Mouse (Mus musculus): ENCODE data around the gene Ino80b. TPM values are rescaled to one million over a fixed set of nuclear protein-coding genes. Genes with fewer than 3 reads are reported as not detected.

Gene Ino80b
- polyA plus RNA-seq, 1 experiment, result 27.1 TPM

DNA sequence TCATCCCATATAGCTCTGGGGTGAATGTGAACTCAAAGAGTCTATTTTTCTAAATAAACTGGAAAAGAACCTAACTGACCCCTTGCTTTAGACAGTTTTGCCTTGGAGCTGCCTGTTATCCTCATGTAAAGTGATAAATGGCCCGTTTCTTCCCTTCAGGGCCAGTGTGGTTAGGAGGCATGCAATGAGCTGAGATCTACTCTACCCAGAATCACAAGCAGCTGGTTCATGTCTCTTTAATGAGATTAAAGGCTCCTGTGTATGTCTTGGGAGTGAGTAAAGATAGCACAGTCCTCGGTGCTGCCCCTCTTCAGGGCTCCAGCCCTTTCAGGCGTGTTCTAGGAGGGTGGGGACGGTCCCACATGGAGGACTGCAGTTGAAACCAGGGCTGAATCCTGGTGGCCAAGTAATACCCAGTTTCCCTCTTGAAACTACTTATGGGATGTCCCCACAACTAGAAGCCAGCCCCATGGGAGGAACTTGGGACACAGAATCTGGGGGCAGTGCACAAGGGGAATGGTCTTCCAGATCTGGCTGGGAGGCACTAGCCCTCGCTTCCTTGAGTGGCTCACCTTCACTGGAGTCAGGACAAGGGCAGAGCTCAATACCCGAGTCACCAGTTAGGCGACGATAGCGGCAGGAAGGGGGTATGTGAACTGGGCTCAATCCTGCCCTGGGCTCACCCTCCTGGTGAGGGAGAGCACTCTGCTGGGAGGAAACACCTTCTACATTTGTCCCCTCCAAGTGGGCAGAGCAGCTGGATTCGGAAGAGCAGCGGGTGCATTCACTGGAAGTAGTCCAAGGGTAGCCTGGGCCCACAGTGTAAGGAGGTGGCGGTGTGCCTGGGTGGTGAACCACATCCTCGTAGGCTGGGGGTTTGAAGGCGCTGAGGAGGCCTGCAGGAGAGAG, 6.2 kb downstream of the Ino80b start:
- H3K27ac ChIP-seq (ENCODE audit: insufficient read depth, low read length), result no peak overlapping the region
- H3K4me3 ChIP-seq (ENCODE audit: extremely low read depth, insufficient read depth, insufficient read length), result no peak overlapping the region
- H3K36me3 ChIP-seq (ENCODE audit: control insufficient read depth, insufficient read depth, low read length), result peaks cover 2% of the 10 kb centered on the region
- peaks cover 24% of the 10 kb centered on the region for H3K4me1 ChIP-seq (ENCODE audit: control insufficient read depth, insufficient read depth, insufficient read length)
- no peak for DNase-seq (ENCODE audit: low read depth in 1 of 2, low spot score in 2 of 2)
- H3K27me3 ChIP-seq (ENCODE audit: control insufficient read depth, insufficient read depth, low read length), result no peaks in the 10 kb centered on the region
- TF ChIP-seq CTCF (IDR thresholded peaks at IDR 0.05; ENCODE audit: extremely low read depth, insufficient read depth, insufficient read length, insufficient replicate concordance) (no peak), POLR2A (IDR thresholded peaks at IDR 0.05; ENCODE audit: low read depth, low read length) (no peak)
- WGBS, result 55% methylated on average over 14 of the region's 14 CpGs

- WGBS, result 92% methylated on average over 11 of the region's 11 CpGs
- H3K4me1 ChIP-seq (ENCODE audit: control insufficient read depth, insufficient read depth, insufficient read length), result peaks cover 22% of the 10 kb centered on the region
These were observed 6.9 kb downstream of the Ino80b start for GRCm38 (mm10) chr6:83118369-83118768.

DNA sequence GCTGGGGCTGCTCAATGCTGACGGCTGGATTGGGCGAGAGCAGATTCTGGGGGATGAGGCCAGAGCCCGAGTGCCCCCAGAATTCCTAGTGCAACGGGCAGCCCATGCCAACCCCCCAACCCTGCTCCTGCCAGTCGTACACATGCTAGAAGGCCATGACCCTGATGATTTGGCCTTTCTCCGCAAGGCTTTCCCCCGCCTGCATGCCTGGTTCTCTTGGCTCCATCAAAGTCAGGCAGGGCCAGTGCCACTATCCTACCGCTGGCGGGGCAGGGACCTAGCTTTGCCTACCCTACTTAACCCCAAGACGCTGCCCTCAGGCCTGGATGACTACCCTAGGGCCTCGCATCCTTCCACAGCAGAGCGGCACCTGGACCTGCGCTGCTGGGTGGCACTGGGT, 7.6 kb downstream of the Ino80b start:
- no peak for DNase-seq (ENCODE audit: low read depth in 1 of 2, low spot score in 2 of 2)
- Histone ChIP-seq H3K4me1 (ENCODE audit: control insufficient read depth, insufficient read depth, insufficient read length) (peaks cover 22% of the 10 kb centered on the region), H3K27ac (ENCODE audit: insufficient read depth, low read length) (no peak overlapping the region), H3K36me3 (ENCODE audit: control insufficient read depth, insufficient read depth, low read length) (peaks cover 2% of the 10 kb centered on the region), H3K27me3 (ENCODE audit: control insufficient read depth, insufficient read depth, low read length) (no peaks in the 10 kb centered on the region), H3K4me3 (ENCODE audit: extremely low read depth, insufficient read depth, insufficient read length) (no peak overlapping the region)
- 96% methylated on average over 13 of the region's 13 CpGs for WGBS
- TF ChIP-seq CTCF (IDR thresholded peaks at IDR 0.05; ENCODE audit: extremely low read depth, insufficient read depth, insufficient read length, insufficient replicate concordance) (no peak), POLR2A (IDR thresholded peaks at IDR 0.05; ENCODE audit: low read depth, low read length) (no peak)

More at GRCm38 (mm10) chr6:83118369-83118768, 6.9 kb downstream of the Ino80b start:
- TF ChIP-seq POLR2A (IDR thresholded peaks at IDR 0.05; ENCODE audit: low read depth, low read length), result no peak
- TF ChIP-seq CTCF (IDR thresholded peaks at IDR 0.05; ENCODE audit: extremely low read depth, insufficient read depth, insufficient read length, insufficient replicate concordance), result no peak
- Histone ChIP-seq H3K27me3 (ENCODE audit: control insufficient read depth, insufficient read depth, low read length) (no peaks in the 10 kb centered on the region), H3K36me3 (ENCODE audit: control insufficient read depth, insufficient read depth, low read length) (peaks cover 2% of the 10 kb centered on the region), H3K4me3 (ENCODE audit: extremely low read depth, insufficient read depth, insufficient read length) (no peak overlapping the region), H3K27ac (ENCODE audit: insufficient read depth, low read length) (no peak overlapping the region)
- no peak for DNase-seq (ENCODE audit: low read depth in 1 of 2, low spot score in 2 of 2)

GRCm38 (mm10) chr6:83117165-83117438, 8.1 kb downstream of the Ino80b start:
- DNase-seq (ENCODE audit: low read depth in 1 of 2, low spot score in 2 of 2), result no peak
- H3K27ac ChIP-seq (ENCODE audit: insufficient read depth, low read length), result no peak overlapping the region
- H3K4me3 ChIP-seq (ENCODE audit: extremely low read depth, insufficient read depth, insufficient read length), result no peak overlapping the region
- WGBS, result 91% methylated on average over 4 of the region's 4 CpGs
- peaks cover 2% of the 10 kb centered on the region for H3K36me3 ChIP-seq (ENCODE audit: control insufficient read depth, insufficient read depth, low read length)
- no peaks in the 10 kb centered on the region for H3K27me3 ChIP-seq (ENCODE audit: control insufficient read depth, insufficient read depth, low read length)
- H3K4me1 ChIP-seq (ENCODE audit: control insufficient read depth, insufficient read depth, insufficient read length), result peaks cover 19% of the 10 kb centered on the region
- no peak for TF ChIP-seq POLR2A (IDR thresholded peaks at IDR 0.05; ENCODE audit: low read depth, low read length)
- no peak for TF ChIP-seq CTCF (IDR thresholded peaks at IDR 0.05; ENCODE audit: extremely low read depth, insufficient read depth, insufficient read length, insufficient replicate concordance)

GRCm38 (mm10) chr6:83116373-83117164, 8.7 kb downstream of the Ino80b start:
- peaks cover 17% of the 10 kb centered on the region for H3K4me1 ChIP-seq (ENCODE audit: control insufficient read depth, insufficient read depth, insufficient read length)
- H3K36me3 ChIP-seq (ENCODE audit: control insufficient read depth, insufficient read depth, low read length), result peaks cover 2% of the 10 kb centered on the region
- TF ChIP-seq CTCF (IDR thresholded peaks at IDR 0.05; ENCODE audit: extremely low read depth, insufficient read depth, insufficient read length, insufficient replicate concordance), result no peak
- no peak for TF ChIP-seq POLR2A (IDR thresholded peaks at IDR 0.05; ENCODE audit: low read depth, low read length)
- no peaks in the 10 kb centered on the region for H3K27me3 ChIP-seq (ENCODE audit: control insufficient read depth, insufficient read depth, low read length)
- WGBS, result 85% methylated on average over 11 of the region's 11 CpGs
- DNase-seq (ENCODE audit: low read depth in 1 of 2, low spot score in 2 of 2), result no peak
- H3K27ac ChIP-seq (ENCODE audit: insufficient read depth, low read length), result no peak overlapping the region
- 0 out of 2 replicates have a peak overlapping the region, but pooled peaks have one; percentile 75 for H3K4me3 ChIP-seq (ENCODE audit: extremely low read depth, insufficient read depth, insufficient read length)

DNA sequence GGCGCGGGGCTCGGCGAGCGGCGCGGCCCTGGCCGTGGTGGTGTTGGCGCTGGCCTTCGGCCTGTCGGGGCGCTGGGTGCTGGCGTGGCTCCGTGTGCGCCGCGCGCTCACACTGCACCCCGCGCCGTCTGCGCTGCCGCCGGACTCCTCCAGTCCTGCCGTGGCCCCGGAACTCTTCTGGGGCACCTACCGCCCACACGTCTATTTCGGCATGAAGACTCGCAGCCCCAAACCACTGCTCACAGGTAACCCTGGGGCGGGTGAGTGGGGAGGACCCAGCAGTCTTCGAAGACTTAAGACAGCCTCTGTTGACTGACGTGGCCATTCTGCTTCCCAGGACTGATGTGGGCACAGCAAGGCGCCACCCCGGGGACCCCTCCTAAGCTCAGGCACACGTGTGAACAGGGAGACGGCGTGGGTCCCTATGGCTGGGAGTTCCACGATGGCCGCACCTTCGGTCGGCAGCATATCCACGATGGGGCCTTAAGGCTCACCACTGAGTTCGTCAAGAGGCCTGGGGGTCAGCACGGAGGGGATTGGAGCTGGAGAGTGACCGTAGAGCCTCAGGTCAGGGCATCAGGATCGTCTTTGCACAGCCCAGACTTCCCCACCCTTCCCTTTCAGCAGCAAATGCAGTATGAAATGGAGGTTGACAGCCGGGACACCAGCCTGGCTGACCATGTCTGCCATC, 9.4 kb downstream of the Ino80b start:
- peak in 1 of 2 experiments; percentile 36 for DNase-seq (ENCODE audit: low read depth in 1 of 2, low spot score in 2 of 2)
- peaks cover 2% of the 10 kb centered on the region for H3K36me3 ChIP-seq (ENCODE audit: control insufficient read depth, insufficient read depth, low read length)
- peaks cover 17% of the 10 kb centered on the region for H3K4me1 ChIP-seq (ENCODE audit: control insufficient read depth, insufficient read depth, insufficient read length)
- TF ChIP-seq CTCF (IDR thresholded peaks at IDR 0.05; ENCODE audit: extremely low read depth, insufficient read depth, insufficient read length, insufficient replicate concordance) (no peak), POLR2A (IDR thresholded peaks at IDR 0.05; ENCODE audit: low read depth, low read length) (no peak)
- peak overlapping the region; percentile 75 for H3K4me3 ChIP-seq (ENCODE audit: extremely low read depth, insufficient read depth, insufficient read length)
- H3K27ac ChIP-seq (ENCODE audit: insufficient read depth, low read length), result peak overlapping the region; percentile 43
- WGBS, result 3% methylated on average over 41 of the region's 48 CpGs
- H3K27me3 ChIP-seq (ENCODE audit: control insufficient read depth, insufficient read depth, low read length), result no peaks in the 10 kb centered on the region
